Mouse (Mus musculus): ENCODE data around the gene Mycs. TPM values are rescaled to one million over a fixed set of nuclear protein-coding genes. Genes with fewer than 3 reads are reported as not detected.
A peak's percentile ranks its signal among the peaks of the same experiment; 100 is the strongest.

The Mycs gene
- not detected in 2 replicates for polyA plus RNA-seq (2015; fragmentation: Nextera tagmentation; extraction: Ambion mirVana)

DNA sequence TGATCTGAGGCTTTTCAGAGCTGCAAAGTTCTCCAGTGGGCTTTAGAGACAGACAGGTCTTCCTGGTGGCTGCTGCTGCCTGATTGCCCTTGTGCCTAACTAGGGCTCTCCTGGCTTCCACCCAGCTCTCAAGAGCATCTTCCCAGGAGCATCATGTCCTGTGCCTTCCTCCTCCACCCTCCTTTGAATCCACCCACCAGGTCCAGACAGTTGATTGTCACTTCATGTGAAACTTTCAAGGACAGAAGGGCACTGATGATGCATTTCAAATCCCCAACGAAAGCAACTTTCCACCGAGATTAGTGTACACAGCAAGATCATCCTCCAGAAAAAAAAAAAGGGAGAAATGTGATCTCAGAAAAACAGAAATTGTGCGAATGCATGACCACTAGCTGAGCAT is at the start of gene Mycs:
Mycs (minus strand) TSS at position 101 of the 400 bp plus-strand sequence.
- Histone ChIP-seq H3K36me3 (no peaks in the 10 kb centered on the region), H3K9ac (no peak within 1 kb of the TSS), H3K9me3 (no peaks in the 10 kb centered on the region), H3K4me1 (replicated peaks) (no peaks in the 10 kb centered on the region), H3K4me2 (peak within 1 kb of the TSS; percentile 49), H3K4me3 (peak within 1 kb of the TSS; percentile 30), H3K27me3 (no peaks in the 10 kb centered on the region; the same call in 1 of the 2 replicates), H3K27ac (replicated peaks) (no peak within 1 kb of the TSS)
- 89% methylated on average over 3 of the region's 3 CpGs for WGBS
- ATAC-seq (ENCODE audit: low read depth), result no peak

DNA sequence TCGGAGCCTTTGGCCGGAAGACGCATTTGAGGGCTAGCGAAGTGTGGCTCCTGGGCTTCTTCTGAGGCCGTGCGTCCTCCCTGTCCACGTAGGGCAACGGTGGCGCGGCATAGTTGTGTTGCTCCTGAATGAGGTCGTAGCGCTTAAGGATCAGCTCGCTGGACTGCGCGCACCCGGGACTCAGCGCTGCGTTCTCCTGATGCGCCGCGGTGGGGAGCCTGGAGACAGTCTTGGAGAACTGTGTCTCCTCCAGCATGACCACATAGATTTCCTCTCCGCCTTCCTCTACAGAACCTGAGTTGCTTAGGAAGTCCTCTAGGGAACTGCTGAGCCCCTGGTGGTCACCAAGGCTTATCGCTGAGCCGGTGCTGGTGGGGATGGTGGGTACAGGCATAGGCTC is 1.0 kb downstream of the Mycs start:
- WGBS, result 15% methylated on average over 24 of the region's 24 CpGs
- H3K27ac ChIP-seq (replicated peaks), result no peak overlapping the region
- H3K4me2 ChIP-seq, result peak overlapping the region; percentile 49
- no peaks in the 10 kb centered on the region for H3K4me1 ChIP-seq (replicated peaks)
- no peaks in the 10 kb centered on the region for H3K9me3 ChIP-seq
- H3K9ac ChIP-seq, result no peak overlapping the region
- no peaks in the 10 kb centered on the region; the same call in 1 of the 2 replicates for H3K27me3 ChIP-seq
- H3K36me3 ChIP-seq, result no peaks in the 10 kb centered on the region
- peak; percentile 56 for ATAC-seq (ENCODE audit: low read depth)
- peak overlapping the region; percentile 30 for H3K4me3 ChIP-seq

Other genes starting within 250 kb of the Mycs start
- not detected in 2 replicates for gene Btbd35f7, start 199.8 kb upstream of the Mycs start, polyA plus RNA-seq (2015; fragmentation: Nextera tagmentation; extraction: Ambion mirVana)

Data from neural tube, embryonic 13.5 days (tissue).